Mouse (Mus musculus) E14TG2a.4 (cell line): ENCODE results near the gene Gm2310.

ENCODE experiments used
- CTCF ChIP-seq: conservative IDR thresholded peaks from 2 replicates; pipeline ENCODE4 v1.5.1; 2014; ENCODE audit warnings: low read length
- POU5F1 ChIP-seq: IDR thresholded peaks from 2 replicates; pipeline ENCODE4 v1.6.1; 2014; ENCODE audit warnings: low read length, borderline replicate concordance

GRCm38 (mm10) chr15:8502431-8502830 is 17.3 kb downstream of the Gm2310 start:
- TF ChIP-seq CTCF (no peak), POU5F1 (no peak)
